ENCODE assay signal across 14 mouse cellular contexts in genomic region chr3:145899832-145900231, GRCm38 (mm10). TPM values are rescaled to one million over a fixed set of nuclear protein-coding genes. Genes with fewer than 3 reads are reported as not detected.
DNase-seq lines count a peak whose midpoint lies in the region; ATAC-seq and TF ChIP-seq lines count a peak whose summit lies in the region.
"Had no signal": no experiment of that assay in that cellular context is flagged by ENCODE, and none has a peak within 500 bp of the region (broad histone marks: within the 10 kb centered on the region; RNA-seq: fewer than 3 reads in every experiment).

No protein-coding gene starts in this region.

- no peak for ATAC-seq in kidney, embryonic 15.5 days (replicated peaks; ENCODE audit: low FRiP score)
- peak; percentile 41 for ATAC-seq in Patski

- H3K36me3 ChIP-seq in kidney, embryonic 15.5 days, result 0 out of 2 replicates have a peak, but pooled peaks cover 3% of the 10 kb centered on the region
- H3K36me3 ChIP-seq: embryonic facial prominence, embryonic 13.5 days; neural tube, embryonic 12.5 days had no signal

- POLR2A ChIA-PET in Patski (lab: Charles Lee), result interaction anchor here (0.6 to 1.6 kb wide), 7 partner anchors 12 to 253 kb away, joined by 3 to 6 read pairs (median 3); no protein-coding TSS in a partner anchor

- intact Hi-C loops in heart, postnatal 14 days (cut with DNase I), result loop anchor here (10.0 kb wide), 1 partner anchor 425 kb away; no protein-coding TSS in a partner anchor

- CTCF ChIA-PET in Patski (lab: Charles Lee), result interaction anchor here (0.7 to 3.1 kb wide), 7 partner anchors 9 to 251 kb away, joined by 3 to 12 read pairs (median 3); partner anchors contain the start of gene Ccn1

- peaks cover 9% of the 10 kb centered on the region; the same call in 1 of the 2 replicates for H3K4me1 ChIP-seq in kidney, embryonic 15.5 days
- H3K4me1 ChIP-seq: embryonic facial prominence, embryonic 13.5 days; neural tube, embryonic 12.5 days had no signal

- H3K27ac ChIP-seq in kidney, embryonic 15.5 days, result no peak overlapping the region
- H3K27ac ChIP-seq: embryonic facial prominence, embryonic 13.5 days; neural tube, embryonic 12.5 days had no signal

- peak; percentile 24 for DNase-seq in kidney, adult 18-20 months
- no peak for DNase-seq in Patski (ENCODE audit: low read depth, low spot score)
- peak; percentile 98 for DNase-seq in heart, adult 11 months
- DNase-seq in heart, postnatal 14 days, result peak; percentile 49 to 58
- DNase-seq in adrenal gland, postnatal 14 days, result no peak
- DNase-seq in layer of hippocampus, adult 9-10 months (ENCODE audit: low spot score), result no peak
- DNase-seq: adrenal gland, adult 2 months; cerebellum, adult 2 months; kidney, postnatal 25 days; lung, adult 18-20 months; right cerebral cortex, postnatal 14 days had no signal

- WGBS in kidney, embryonic 15.5 days, result 78% methylated on average over 8 of the region's 8 CpGs

- TF ChIP-seq CTCF in Patski (IDR thresholded peaks at IDR 0.05), result no peak

- H3K27me3 ChIP-seq in kidney, embryonic 15.5 days, result no peaks in the 10 kb centered on the region
- no peaks in the 10 kb centered on the region for H3K27me3 ChIP-seq in Patski
- H3K27me3 ChIP-seq: embryonic facial prominence, embryonic 13.5 days; neural tube, embryonic 12.5 days had no signal

- no peak overlapping the region for H3K4me3 ChIP-seq in kidney, embryonic 15.5 days (replicated peaks)
- H3K4me3 ChIP-seq: embryonic facial prominence, embryonic 13.5 days; neural tube, embryonic 12.5 days had no signal

- H3K4me2 ChIP-seq in kidney, embryonic 15.5 days, result no peak overlapping the region
- H3K4me2 ChIP-seq: embryonic facial prominence, embryonic 13.5 days; neural tube, embryonic 12.5 days had no signal

- H3K9ac ChIP-seq in kidney, embryonic 15.5 days, result no peak overlapping the region
- H3K9ac ChIP-seq: embryonic facial prominence, embryonic 13.5 days; neural tube, embryonic 12.5 days had no signal

- in situ Hi-C loops in Patski (cut with MboI; ENCODE audit: low pct_unique_long_range_greater_than_20kb), result loop anchor here (5.0 kb wide), 3 partner anchors 248 to 493 kb away; no protein-coding TSS in a partner anchor

- H3K9me3 ChIP-seq in kidney, embryonic 15.5 days (replicated peaks), result no peaks in the 10 kb centered on the region; the same call in 1 of the 2 replicates
- H3K9me3 ChIP-seq: embryonic facial prominence, embryonic 13.5 days; neural tube, embryonic 12.5 days had no signal

RNA-seq across cellular contexts. Expression of gene Bcl10, which starts 22.8 kb away (rescaled TPM):
- 52.2 and 53.5 TPM in 2 replicates for polyA plus RNA-seq in kidney, embryonic 15.5 days (2015; fragmentation: Nextera tagmentation; extraction: Ambion mirVana)
- polyA plus RNA-seq in Patski (2021), result 51.4 TPM
- 10 to 100 TPM; 20.8 to 22.1 TPM for total RNA-seq in heart, postnatal 14 days (2021)
- 25.7 and 26.0 TPM in 2 replicates for total RNA-seq in adrenal gland, postnatal 14 days (2021)

RNA-seq across cellular contexts. Expression of gene 2410004B18Rik, which starts 38.0 kb away (rescaled TPM):
- 50.2 and 52.7 TPM in 2 replicates for polyA plus RNA-seq in kidney, embryonic 15.5 days (2015; fragmentation: Nextera tagmentation; extraction: Ambion mirVana)
- 44.8 TPM for polyA plus RNA-seq in Patski (2021)
- total RNA-seq in heart, postnatal 14 days (2021), result 10 to 100 TPM; 16.7 to 22.9 TPM
- 22.2 and 30.6 TPM in 2 replicates for total RNA-seq in adrenal gland, postnatal 14 days (2021)

Comparison
In these comparisons a context has a peak if more than half of its experiments do, and no peak if none do; other contexts are left out.
1. DNase-seq: peak in kidney, adult 18-20 months (single experiment), heart, adult 11 months (single experiment) and heart, postnatal 14 days (2 of 2); none in Patski (single experiment), adrenal gland, postnatal 14 days (single experiment) and layer of hippocampus, adult 9-10 months (single experiment).